Mouse (Mus musculus) gastrocnemius, postnatal 4 days (tissue): ENCODE data around the gene Abcb5. TPM values are rescaled to one million over a fixed set of nuclear protein-coding genes. Genes with fewer than 3 reads are reported as not detected.
A peak's percentile ranks its signal among the peaks of the same experiment; 100 is the strongest.

Source experiments
- DNase-seq, 2 experiments: peaks; one replicate each; pipeline ENCODE4 v3.0.0; 2021 to 2022; ENCODE audit warnings: low spot score in 2 of 2, mixed read lengths in 2 of 2
- total RNA-seq, 2 experiments: library from RNA; stranded (reverse); gene quantifications; 2 replicates each; pipeline ENCODE4 v1.2.3; 2021

The Abcb5 gene
- total RNA-seq, 2 experiments from 2014 or later, result not detected

GRCm38 (mm10) chr12:118848496-118849202, 117.6 kb downstream of the Abcb5 start:
- DNase-seq, result peak in 1 of 2 experiments; percentile 19

GRCm38 (mm10) chr12:118847861-118848495, 118.2 kb downstream of the Abcb5 start:
- DNase-seq, result peak in 1 of 2 experiments; percentile 16

GRCm38 (mm10) chr12:118847381-118847780, 118.8 kb downstream of the Abcb5 start:
- no peak for DNase-seq

GRCm38 (mm10) chr12:118846649-118847321, 119.4 kb downstream of the Abcb5 start:
- DNase-seq, result peak in 1 of 2 experiments; percentile 11

GRCm38 (mm10) chr12:118846221-118846620, 120.0 kb downstream of the Abcb5 start, which contains the start of gene Sp8:
TSS of gene Sp8 (plus strand) at chr12:118846329.
- DNase-seq, result no peak

GRCm38 (mm10) chr12:118845351-118845750, 120.9 kb downstream of the Abcb5 start:
- DNase-seq, result no peak

- DNase-seq, result no peak
Measured at GRCm38 (mm10) chr12:118844841-118845240, 121.4 kb downstream of the Abcb5 start.

GRCm38 (mm10) chr12:118844111-118844510, 122.1 kb downstream of the Abcb5 start:
- DNase-seq, result no peak

GRCm38 (mm10) chr12:118842671-118843411, 123.4 kb downstream of the Abcb5 start:
- DNase-seq, result peak in 1 of 2 experiments; percentile 12

- no peak for DNase-seq
Measured at GRCm38 (mm10) chr12:118841971-118842550, 124.2 kb downstream of the Abcb5 start.

- no peak for DNase-seq
Measured at GRCm38 (mm10) chr12:118841381-118841922, 124.8 kb downstream of the Abcb5 start.

- DNase-seq, result no peak
Measured at GRCm38 (mm10) chr12:118840861-118841260, 125.4 kb downstream of the Abcb5 start.

GRCm38 (mm10) chr12:118840301-118840700, 125.9 kb downstream of the Abcb5 start:
- DNase-seq, result no peak

- no peak for DNase-seq
Measured at GRCm38 (mm10) chr12:118839398-118839797, 126.8 kb downstream of the Abcb5 start.

- no peak for DNase-seq
Measured at GRCm38 (mm10) chr12:118838260-118838659, 128.0 kb downstream of the Abcb5 start.

- no peak for DNase-seq
Measured at GRCm38 (mm10) chr12:118837361-118837760, 128.9 kb downstream of the Abcb5 start.

GRCm38 (mm10) chr12:118836411-118837341, 129.5 kb downstream of the Abcb5 start:
- DNase-seq, result peak in 1 of 2 experiments; percentile 24

- DNase-seq, result no peak
Measured at GRCm38 (mm10) chr12:118829881-118830280, 136.3 kb downstream of the Abcb5 start.
